Mouse (Mus musculus) MN1 (cell line): ENCODE data around the gene Gnai2.

ENCODE experiments used
- DNase-seq: peaks from one replicate; pipeline ENCODE4 v3.0.0-alpha.2; 2016; ENCODE audit warnings: low spot score

Gnai2 gene

GRCm38 (mm10) chr9:107611456-107612190 is 23.5 kb downstream of the Gnai2 start:
- DNase-seq = no peak

- no peak for DNase-seq
Observed at GRCm38 (mm10) chr9:107609433-107609830, 25.7 kb downstream of the Gnai2 start.

GRCm38 (mm10) chr9:107608741-107609432 is 26.3 kb downstream of the Gnai2 start, which contains the start of gene Sema3b:
Gene Sema3b (minus strand): TSS chr9:107609229.
- no peak for DNase-seq

- no peak for DNase-seq
Observed at GRCm38 (mm10) chr9:107607653-107608245, 27.4 kb downstream of the Gnai2 start.

- no peak for DNase-seq
Observed at GRCm38 (mm10) chr9:107607036-107607435, 28.1 kb downstream of the Gnai2 start.

GRCm38 (mm10) chr9:107606591-107606990 is 28.6 kb downstream of the Gnai2 start:
- DNase-seq = no peak

- no peak for DNase-seq
Observed at GRCm38 (mm10) chr9:107605041-107605661, 30.0 kb downstream of the Gnai2 start.

GRCm38 (mm10) chr9:107603251-107603650 is 31.9 kb downstream of the Gnai2 start:
- DNase-seq = no peak

- peak; percentile 89 for DNase-seq
Observed at GRCm38 (mm10) chr9:107602068-107602648, 33.0 kb downstream of the Gnai2 start.

- no peak for DNase-seq
Observed at GRCm38 (mm10) chr9:107601275-107601674, 33.9 kb downstream of the Gnai2 start.

GRCm38 (mm10) chr9:107600745-107601144 is 34.4 kb downstream of the Gnai2 start:
- DNase-seq = no peak

- no peak for DNase-seq
Observed at GRCm38 (mm10) chr9:107599842-107600241, 35.3 kb downstream of the Gnai2 start.

GRCm38 (mm10) chr9:107599433-107599832 is 35.7 kb downstream of the Gnai2 start:
- no peak for DNase-seq

- DNase-seq = no peak
Observed at GRCm38 (mm10) chr9:107598385-107598784, 36.8 kb downstream of the Gnai2 start.

- no peak for DNase-seq
Observed at GRCm38 (mm10) chr9:107596619-107597569, 38.3 kb downstream of the Gnai2 start.

GRCm38 (mm10) chr9:107594281-107595062 is 40.7 kb downstream of the Gnai2 start:
- no peak for DNase-seq

- no peak for DNase-seq
Observed at GRCm38 (mm10) chr9:107593101-107593976, 41.8 kb downstream of the Gnai2 start.

- no peak for DNase-seq
Observed at GRCm38 (mm10) chr9:107590773-107591060, 44.5 kb downstream of the Gnai2 start.

GRCm38 (mm10) chr9:107590058-107590772 is 45.0 kb downstream of the Gnai2 start:
- no peak for DNase-seq
